Mouse (Mus musculus) E14TG2a.4 (cell line): ENCODE results near the gene Rnf126.

Experiments used
- CTCF ChIP-seq: conservative IDR thresholded peaks from 2 replicates; pipeline ENCODE4 v1.5.1; 2014; ENCODE audit warnings: low read length
- NANOG ChIP-seq: IDR thresholded peaks from 2 replicates; pipeline ENCODE4 v1.6.1; 2014; ENCODE audit warnings: borderline replicate concordance, low read length, mixed read lengths
- POU5F1 ChIP-seq: IDR thresholded peaks from 2 replicates; pipeline ENCODE4 v1.6.1; 2014; ENCODE audit warnings: low read length, borderline replicate concordance

DNA sequence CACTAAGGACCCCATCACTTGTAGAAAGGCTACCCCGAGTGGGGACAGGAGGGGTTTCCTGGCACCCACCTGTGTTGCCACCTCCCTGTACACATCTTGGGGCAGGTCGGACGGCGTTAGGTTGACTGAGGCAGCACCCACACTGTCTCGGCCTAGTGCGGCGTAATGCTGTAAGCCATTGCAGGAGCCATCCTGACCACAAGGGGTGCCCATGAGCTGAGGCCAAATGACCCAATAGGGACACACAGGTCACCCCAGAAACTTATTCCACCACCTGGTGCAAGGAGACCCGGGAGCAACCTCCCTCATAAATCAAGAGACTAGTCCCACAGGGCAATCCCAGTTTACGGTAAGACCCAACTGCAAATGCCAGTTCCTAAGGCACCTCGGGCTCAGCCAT is 28.5 kb downstream of the Rnf126 start:
- TF ChIP-seq CTCF (no peak; the same call in 1 of the 2 replicates), NANOG (no peak), POU5F1 (no peak)
